Mouse (Mus musculus) lung, postnatal 0 days (tissue): ENCODE measurements around the gene A730009L09Rik. TPM values are rescaled to one million over a fixed set of nuclear protein-coding genes. Genes with fewer than 3 reads are reported as not detected.

ENCODE experiments used
- ATAC-seq: fragments of 200-750 bp; cut with Nextera tagmentation; 2 replicates; pipeline ENCODE4 v1.8.0; 2017; ENCODE audit warnings: moderate library complexity
- DNase-seq: peaks from one replicate; pipeline ENCODE4 v3.0.0-alpha.2; 2016; ENCODE audit warnings: low spot score
- H3K27ac ChIP-seq: fragments of 300-500 bp; sonication (generic); 2 replicates; pipeline ENCODE4 v1.5.1; 2014; ENCODE audit warnings: antibody characterized with exemption, mild to moderate bottlenecking, low read length, mixed read lengths
- H3K27me3 ChIP-seq: fragments of 300-500 bp; sonication (generic); replicated peaks from 2 replicates; pipeline ENCODE4 v1.6.1; 2014; ENCODE audit warnings: low read length, mixed read lengths; ENCODE audit not compliant: insufficient read depth
- H3K36me3 ChIP-seq: fragments of 300-500 bp; sonication (generic); 2 replicates; pipeline ENCODE4 v1.6.1; 2014; ENCODE audit warnings: low read length, mixed read lengths; ENCODE audit not compliant: insufficient read depth
- H3K4me1 ChIP-seq: fragments of 300-500 bp; sonication (generic); 2 replicates; pipeline ENCODE4 v1.6.1; 2014; ENCODE audit warnings: antibody characterized with exemption, low read depth, low read length, mixed read lengths; ENCODE audit not compliant: insufficient read depth
- H3K4me2 ChIP-seq: fragments of 300-500 bp; sonication (generic); replicated peaks from 2 replicates; pipeline ENCODE4 v1.6.1; 2014; ENCODE audit warnings: low read depth, mild to moderate bottlenecking, low read length, moderate library complexity, mixed read lengths
- H3K4me3 ChIP-seq: fragments of 300-500 bp; sonication (generic); 2 replicates; pipeline ENCODE4 v1.5.1; 2014; ENCODE audit warnings: low read depth, low read length
- H3K9ac ChIP-seq: fragments of 300-500 bp; sonication (generic); replicated peaks from 2 replicates; pipeline ENCODE4 v1.6.1; 2014; ENCODE audit warnings: low read depth, mild to moderate bottlenecking
- H3K9me3 ChIP-seq: fragments of 300-500 bp; sonication (generic); 2 replicates; pipeline ENCODE4 v1.6.1; 2016; ENCODE audit warnings: low read length, mixed read lengths
- CTCF ChIP-seq: IDR thresholded peaks from 2 replicates; pipeline ENCODE4 v1.5.1; 2016; ENCODE audit warnings: antibody characterized with exemption, mild to moderate bottlenecking
- EP300 ChIP-seq: IDR thresholded peaks from 2 replicates; pipeline ENCODE4 v1.6.1; 2016; ENCODE audit warnings: antibody characterized with exemption, mild to moderate bottlenecking, control low read depth
- WGBS: fragments of 180-500 bp; shearing (Covaris S2); extraction: QIAGEN DNeasy Blood & Tissue Kit; methylation state at CpG from one replicate; pipeline ENCODE4 v1.1.7; 2014; 5-methylcytosine and 5-hydroxymethylcytosine counted together
- polyA plus RNA-seq: library from polyadenylated mRNA; unstranded; fragments of >200 nt; fragmentation: Nextera tagmentation; extraction: Ambion mirVana; gene quantifications from 2 replicates; pipeline ENCODE4 v1.2.1, GENCODE M21; 2015

A730009L09Rik gene
- polyA plus RNA-seq, 1 experiment from 2014 or later: not detected

DNA sequence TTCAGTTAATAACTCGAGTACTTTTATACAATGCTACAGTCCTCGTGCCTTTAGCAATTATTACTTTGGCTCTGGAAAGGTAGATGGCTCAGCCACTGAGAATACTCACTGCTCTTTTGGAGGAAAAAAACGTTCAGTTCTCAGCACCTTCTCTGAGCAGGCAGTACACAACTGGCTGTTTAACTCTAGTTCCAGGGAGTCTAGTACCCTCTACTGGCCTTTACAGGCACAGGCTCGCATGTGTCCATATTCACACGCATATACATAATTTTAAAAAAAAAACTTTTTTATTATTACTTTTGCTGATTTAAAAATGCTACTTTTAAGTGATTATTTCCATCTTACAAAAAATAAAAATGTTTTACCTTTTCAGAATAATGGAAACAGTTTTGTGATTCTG, 35.5 kb downstream of the A730009L09Rik start:
- H3K4me3 ChIP-seq: no peak overlapping the region
- H3K4me1 ChIP-seq: no peaks in the 10 kb centered on the region
- TF ChIP-seq EP300: no peak
- no peak for TF ChIP-seq CTCF
- no peaks in the 10 kb centered on the region for H3K9me3 ChIP-seq
- no peaks in the 10 kb centered on the region for H3K36me3 ChIP-seq
- no peak for ATAC-seq
- no peaks in the 10 kb centered on the region for H3K27me3 ChIP-seq
- no peak for DNase-seq
- 72% methylated on average over 5 of the region's 5 CpGs for WGBS
- no peak overlapping the region for H3K4me2 ChIP-seq
- H3K27ac ChIP-seq: no peak overlapping the region
- H3K9ac ChIP-seq: no peak overlapping the region

DNA sequence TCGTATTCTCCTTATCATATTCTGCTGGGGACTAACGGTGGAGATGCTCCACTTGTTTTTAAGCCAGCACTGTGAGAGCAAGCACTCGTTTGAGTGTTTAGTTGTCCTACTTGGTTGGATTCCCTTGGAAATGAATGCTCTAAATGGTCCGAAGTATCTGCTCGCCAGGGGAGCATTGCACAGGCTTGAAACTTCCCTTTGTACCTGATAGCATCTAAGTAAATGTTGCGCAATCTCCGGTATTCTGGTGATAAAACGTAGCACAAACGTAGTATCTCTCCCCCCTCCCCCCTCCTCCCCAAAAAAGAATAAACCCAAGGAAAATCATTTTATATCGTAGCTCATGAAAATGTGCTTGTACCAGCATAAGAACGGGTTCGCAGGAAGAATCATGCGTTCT, 39.1 kb downstream of the A730009L09Rik start:
- Histone ChIP-seq H3K4me1 (no peaks in the 10 kb centered on the region), H3K36me3 (no peaks in the 10 kb centered on the region), H3K27ac (no peak overlapping the region), H3K27me3 (no peaks in the 10 kb centered on the region), H3K4me2 (no peak overlapping the region), H3K9ac (no peak overlapping the region), H3K9me3 (no peaks in the 10 kb centered on the region), H3K4me3 (no peak overlapping the region)
- WGBS: 61% methylated on average over 13 of the region's 13 CpGs
- no peak for TF ChIP-seq EP300
- TF ChIP-seq CTCF: no peak
- DNase-seq (no peak), ATAC-seq (no peak)

DNA sequence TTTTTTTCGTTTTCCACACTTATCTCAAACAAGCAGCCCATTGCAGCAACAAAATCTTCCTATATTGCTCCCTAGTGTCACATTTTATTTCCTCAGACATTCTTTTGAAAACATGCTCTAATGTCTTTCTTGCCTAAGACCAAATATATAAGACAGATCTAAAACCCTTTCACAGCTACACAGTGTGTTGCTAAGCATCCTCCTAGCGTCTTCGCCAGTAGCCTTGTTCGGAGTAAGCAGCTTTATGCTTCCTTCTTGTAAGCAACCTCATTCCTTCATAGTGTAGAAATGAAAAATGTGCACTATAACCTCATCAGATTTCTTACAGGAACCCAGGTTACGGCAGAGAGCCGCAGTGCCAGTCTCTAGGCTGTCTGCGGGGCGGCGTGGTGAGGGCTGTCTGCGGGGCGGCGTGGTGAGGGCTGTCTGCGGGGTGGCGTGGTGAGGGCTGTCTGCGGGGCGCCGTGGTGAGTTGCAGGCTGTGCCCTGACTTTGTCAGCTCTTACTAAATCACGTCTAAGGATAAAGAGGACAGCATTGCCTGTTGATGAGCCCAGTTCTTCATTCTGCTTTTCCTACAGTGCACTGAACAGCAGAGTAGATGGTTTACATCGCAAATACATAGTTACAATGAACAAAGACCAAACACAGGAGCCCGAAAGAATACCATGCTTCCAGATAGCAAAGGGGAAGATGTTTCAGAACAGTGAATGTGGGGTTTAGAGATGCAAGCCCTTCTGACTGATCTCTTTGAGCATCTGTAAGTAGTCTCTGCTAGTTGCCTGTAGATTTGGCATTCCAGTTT, 43.4 kb downstream of the A730009L09Rik start:
- no peak overlapping the region for H3K4me2 ChIP-seq

GRCm38 (mm10) chr16:84559569-84560278, 44.8 kb downstream of the A730009L09Rik start:
- no peak overlapping the region for H3K9ac ChIP-seq
- H3K36me3 ChIP-seq: no peaks in the 10 kb centered on the region
- no peaks in the 10 kb centered on the region for H3K27me3 ChIP-seq
- peak; percentile 72 for TF ChIP-seq CTCF
- TF ChIP-seq EP300: no peak
- H3K4me1 ChIP-seq: no peaks in the 10 kb centered on the region
- DNase-seq (peak; percentile 57), ATAC-seq (no peak)
- H3K27ac ChIP-seq: no peak overlapping the region
- H3K9me3 ChIP-seq: no peaks in the 10 kb centered on the region
- H3K4me3 ChIP-seq: no peak overlapping the region
- WGBS: 20% methylated on average over 9 of the region's 9 CpGs
- H3K4me2 ChIP-seq: no peak overlapping the region

More for the DNA sequence above, 43.4 kb downstream of the A730009L09Rik start:
- Histone ChIP-seq H3K36me3 (no peaks in the 10 kb centered on the region), H3K9me3 (no peaks in the 10 kb centered on the region), H3K4me3 (no peak overlapping the region), H3K27me3 (no peaks in the 10 kb centered on the region), H3K4me1 (no peaks in the 10 kb centered on the region), H3K27ac (no peak overlapping the region), H3K9ac (no peak overlapping the region)
- WGBS: 48% methylated on average over 20 of the region's 20 CpGs
- DNase-seq: no peak
- ATAC-seq: no peak
- TF ChIP-seq EP300 (no peak), CTCF (no peak)

DNA sequence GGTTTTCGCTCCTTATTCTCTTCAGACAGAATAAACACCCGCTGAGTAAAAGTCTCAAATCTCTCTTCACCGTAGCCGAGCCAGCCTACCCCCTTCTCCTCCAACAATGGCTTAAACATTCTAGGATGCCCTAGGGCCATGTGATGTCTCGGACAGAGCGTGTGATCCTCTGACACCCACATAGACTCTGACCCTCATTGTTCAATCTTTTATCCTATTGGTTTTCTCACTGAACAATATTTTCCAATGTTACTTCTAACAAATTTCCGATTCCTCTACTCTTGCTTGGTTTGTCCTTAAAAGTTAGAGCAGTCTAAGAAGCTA, 45.3 kb downstream of the A730009L09Rik start:
- ATAC-seq: no peak
- Histone ChIP-seq H3K4me3 (no peak overlapping the region), H3K9ac (no peak overlapping the region), H3K4me2 (no peak overlapping the region), H3K27ac (no peak overlapping the region), H3K36me3 (no peaks in the 10 kb centered on the region), H3K4me1 (no peaks in the 10 kb centered on the region), H3K27me3 (no peaks in the 10 kb centered on the region), H3K9me3 (no peaks in the 10 kb centered on the region)
- 64% methylated on average over 7 of the region's 7 CpGs for WGBS
- DNase-seq: no peak
- no peak for TF ChIP-seq EP300
- no peak for TF ChIP-seq CTCF

Other genes with a start within 250 kb of the A730009L09Rik start
- gene Mrpl39, start 220.6 kb downstream of the A730009L09Rik start, polyA plus RNA-seq: 27.0 and 29.4 TPM in 2 replicates